Mouse (Mus musculus) MEL (cell line): ENCODE data around the gene Ccdc40. TPM values are rescaled to one million over a fixed set of nuclear protein-coding genes. Genes with fewer than 3 reads are reported as not detected.

ENCODE experiments used
- DNase-seq: peaks from one replicate; pipeline ENCODE4 v3.0.0; 2011; ENCODE audit warnings: low read depth, low spot score
- H3K27ac ChIP-seq: 2 replicates; pipeline ENCODE4 v1.5.1; 2012; ENCODE audit warnings: low read depth, mild to moderate bottlenecking, control low read depth, low read length, moderate library complexity; ENCODE audit not compliant: control insufficient read depth
- H3K27me3 ChIP-seq, 2 experiments: fragments of 150-350 bp in 1 of 2; sonication (generic) in 1 of 2; 2 replicates each; pipeline ENCODE4 v1.6.1; 2012; ENCODE audit warnings: low read length in 2 of 2, mild to moderate bottlenecking in 2 of 2, improper control_type of control experiment in 1 of 2, moderate library complexity in 1 of 2; ENCODE audit not compliant: insufficient read depth in 2 of 2, control insufficient read depth in 1 of 2
- H3K36me3 ChIP-seq, 2 experiments: 2 replicates each; pipeline ENCODE4 v1.6.1; 2012 to 2014; ENCODE audit warnings: low read length in 2 of 2, improper control_type of control experiment in 1 of 2, inconsistent platforms in 1 of 2, mild to moderate bottlenecking in 1 of 2; ENCODE audit not compliant: insufficient read depth in 2 of 2, control insufficient read depth in 1 of 2
- H3K4me1 ChIP-seq, 2 experiments: fragments of 150-350 bp in 1 of 2; sonication (generic) in 1 of 2; 2 replicates each; pipeline ENCODE4 v1.6.1; 2012; ENCODE audit warnings: low read length in 2 of 2, improper control_type of control experiment in 1 of 2, mild to moderate bottlenecking in 1 of 2; ENCODE audit not compliant: insufficient read depth in 2 of 2, control insufficient read depth in 1 of 2
- H3K4me3 ChIP-seq, 2 experiments: fragments of 150-350 bp in 1 of 2; sonication (generic) in 1 of 2; 2 replicates each; pipeline ENCODE4 v1.5.1; 2012; ENCODE audit warnings: low read depth in 2 of 2, low read length in 2 of 2, mild to moderate bottlenecking in 2 of 2, moderate library complexity in 2 of 2, control low read depth in 1 of 2, improper control_type of control experiment in 1 of 2; ENCODE audit not compliant: control insufficient read depth in 1 of 2, insufficient read depth in 1 of 2
- H3K79me2 ChIP-seq: 2 replicates; pipeline ENCODE4 v1.6.1; 2012; ENCODE audit warnings: mild to moderate bottlenecking, low read length, moderate library complexity; ENCODE audit not compliant: control insufficient read depth, poor library complexity, insufficient read depth
- H3K9ac ChIP-seq: 2 replicates; pipeline ENCODE4 v1.6.1; 2012; ENCODE audit warnings: low read depth, mild to moderate bottlenecking, control low read depth, low read length, moderate library complexity; ENCODE audit not compliant: control insufficient read depth, poor library complexity, severe bottlenecking
- H3K9me3 ChIP-seq: fragments of 150-350 bp; sonication (generic); replicated peaks from 2 replicates; pipeline ENCODE4 v1.6.1; 2012; ENCODE audit warnings: mild to moderate bottlenecking, low read length, improper control_type of control experiment, moderate library complexity; ENCODE audit not compliant: insufficient read depth
- BHLHE40 ChIP-seq: IDR thresholded peaks from 2 replicates; pipeline ENCODE4 v1.6.1; 2012; ENCODE audit warnings: low read depth, mild to moderate bottlenecking, inconsistent platforms, low read length, improper control_type of control experiment, borderline replicate concordance
- CHD1 ChIP-seq: IDR thresholded peaks from 2 replicates; pipeline ENCODE4 v1.6.1; 2012; ENCODE audit warnings: low read depth, mild to moderate bottlenecking, inconsistent platforms, low read length, improper control_type of control experiment
- CHD2 ChIP-seq: IDR thresholded peaks from 2 replicates; pipeline ENCODE4 v1.6.1; 2011; ENCODE audit warnings: low read length, improper control_type of control experiment
- CTCF ChIP-seq, 3 experiments: IDR thresholded peaks in 2 of 3; conservative IDR thresholded peaks in 1 of 3; 2 replicates each; pipeline ENCODE4 v1.5.1; 2011 to 2012; ENCODE audit warnings: low read length in 3 of 3, low read depth in 2 of 3, mild to moderate bottlenecking in 2 of 3, improper control_type of control experiment in 1 of 3, inconsistent platforms in 1 of 3, mixed read lengths in 1 of 3, moderate library complexity in 1 of 3; ENCODE audit not compliant: control insufficient read depth in 1 of 3, insufficient read depth in 1 of 3, poor library complexity in 1 of 3, severe bottlenecking in 1 of 3
- E2F4 ChIP-seq: IDR thresholded peaks from 2 replicates; pipeline ENCODE4 v1.6.1; 2011; ENCODE audit warnings: low read depth, low read length, improper control_type of control experiment, borderline replicate concordance
- EP300 ChIP-seq, 2 experiments: IDR thresholded peaks; 2 replicates each; pipeline ENCODE4 v1.6.1; 2011; ENCODE audit warnings: improper control_type of control experiment in 2 of 2, low read length in 2 of 2, low read depth in 1 of 2, mild to moderate bottlenecking in 1 of 2
- GATA1 ChIP-seq: IDR thresholded peaks from 2 replicates; pipeline ENCODE4 v1.6.1; 2011; ENCODE audit warnings: low read depth, low read length, improper control_type of control experiment
- HCFC1 ChIP-seq: IDR thresholded peaks from 2 replicates; pipeline ENCODE4 v1.6.1; 2012; ENCODE audit warnings: low read depth, mild to moderate bottlenecking, inconsistent platforms, low read length, improper control_type of control experiment, moderate library complexity
- KAT2A ChIP-seq: conservative IDR thresholded peaks from 2 replicates; pipeline ENCODE4 v1.6.1; 2012; ENCODE audit warnings: low read depth, low read length, improper control_type of control experiment, inconsistent platforms
- MAX ChIP-seq: IDR thresholded peaks from 2 replicates; pipeline ENCODE4 v1.6.1; 2011; ENCODE audit warnings: low read length, improper control_type of control experiment
- MEF2A ChIP-seq: IDR thresholded peaks from 2 replicates; pipeline ENCODE4 v1.6.1; 2014; ENCODE audit warnings: low read depth, mild to moderate bottlenecking, inconsistent platforms, low read length, improper control_type of control experiment; ENCODE audit not compliant: poor library complexity, insufficient replicate concordance, severe bottlenecking; ENCODE audit errors: extremely low read depth
- MYB ChIP-seq: IDR thresholded peaks from 2 replicates; pipeline ENCODE4 v1.6.1; 2011; ENCODE audit warnings: mild to moderate bottlenecking, low read depth, low read length, improper control_type of control experiment
- NELFE ChIP-seq: IDR thresholded peaks from 2 replicates; pipeline ENCODE4 v1.6.1; 2011; ENCODE audit warnings: low read depth, low read length, improper control_type of control experiment
- NRF1 ChIP-seq: IDR thresholded peaks from 2 replicates; pipeline ENCODE4 v1.6.1; 2014; ENCODE audit warnings: low read depth, mild to moderate bottlenecking, inconsistent platforms, low read length, improper control_type of control experiment, moderate library complexity; ENCODE audit not compliant: poor library complexity, insufficient read depth, severe bottlenecking
- POLR2AphosphoS2 ChIP-seq: IDR thresholded peaks from 2 replicates; pipeline ENCODE4 v1.6.1; 2011; ENCODE audit warnings: low read length, improper control_type of control experiment
- RCOR1 ChIP-seq: IDR thresholded peaks from 2 replicates; pipeline ENCODE4 v1.6.1; 2012; ENCODE audit warnings: low read depth, mild to moderate bottlenecking, inconsistent platforms, low read length, improper control_type of control experiment
- SIN3A ChIP-seq: IDR thresholded peaks from 2 replicates; pipeline ENCODE4 v1.6.1; 2012; ENCODE audit warnings: low read length, improper control_type of control experiment, inconsistent platforms
- SMC3 ChIP-seq: IDR thresholded peaks from 2 replicates; pipeline ENCODE4 v1.6.1; 2011; ENCODE audit warnings: low read depth, low read length, improper control_type of control experiment
- USF1 ChIP-seq: IDR thresholded peaks from 2 replicates; pipeline ENCODE4 v1.6.1; 2014; ENCODE audit warnings: low read depth, mild to moderate bottlenecking, inconsistent platforms, low read length, improper control_type of control experiment, moderate library complexity
- USF2 ChIP-seq, 2 experiments: IDR thresholded peaks; 2 replicates each; pipeline ENCODE4 v1.6.1; 2011 to 2012; ENCODE audit warnings: improper control_type of control experiment in 2 of 2, low read length in 2 of 2, borderline replicate concordance in 1 of 2, inconsistent platforms in 1 of 2, low read depth in 1 of 2, mild to moderate bottlenecking in 1 of 2; ENCODE audit not compliant: insufficient read depth in 1 of 2
- ZKSCAN1 ChIP-seq: IDR thresholded peaks from 2 replicates; pipeline ENCODE4 v1.6.1; 2012; ENCODE audit warnings: low read depth, mild to moderate bottlenecking, inconsistent platforms, low read length, improper control_type of control experiment, moderate library complexity
- ZMIZ1 ChIP-seq: IDR thresholded peaks from 2 replicates; pipeline ENCODE4 v1.6.1; 2012; ENCODE audit warnings: low read depth, mild to moderate bottlenecking, inconsistent platforms, low read length, improper control_type of control experiment, moderate library complexity
- ZNF384 ChIP-seq: IDR thresholded peaks from 2 replicates; pipeline ENCODE4 v1.6.1; 2012; ENCODE audit warnings: low read depth, mild to moderate bottlenecking, inconsistent platforms, low read length, improper control_type of control experiment
- polyA plus RNA-seq, 2 experiments: library from polyadenylated mRNA; stranded (reverse) in 1 of 2; unstranded in 1 of 2; fragments of >175 nt in 1 of 2; fragments of >200 nt in 1 of 2; gene quantifications; 2 replicates each; pipeline versions ENCODE4 v1.2.1 to v1.2.4; 2012; ENCODE audit warnings: low replicate concordance in 2 of 2, low read depth in 1 of 2; ENCODE audit not compliant: insufficient read length in 2 of 2, insufficient read depth in 1 of 2, missing spikeins in 1 of 2
- total RNA-seq: library from RNA; depleted of rRNA; stranded (reverse); fragments of 300-350 nt; gene quantifications from 2 replicates; pipeline ENCODE4 v1.2.3, GENCODE M21; 2012

The Ccdc40 gene
- total and polyA plus RNA-seq, 3 experiments, result 0.46 to 1.9 TPM; not detected in 1

- no peak overlapping the region for H3K27ac ChIP-seq
Measured at GRCm38 (mm10) chr11:119273186-119273930, 45.0 kb downstream of the Ccdc40 start.

GRCm38 (mm10) chr11:119281030-119281429 lies 52.7 kb downstream of the Ccdc40 start:
- no peak overlapping the region for H3K9ac ChIP-seq
- no peaks in the 10 kb centered on the region for H3K27me3 ChIP-seq
- H3K79me2 ChIP-seq, result no peaks in the 10 kb centered on the region
- TF ChIP-seq CHD2, result no peak
- TF ChIP-seq ZMIZ1, result no peak
- TF ChIP-seq EP300 (IDR thresholded peaks at IDR 0.05; ENCODE audit: low read depth in 1 of 2, low read length in 2 of 2), result no peak
- no peak for TF ChIP-seq E2F4
- no peak for TF ChIP-seq BHLHE40
- TF ChIP-seq MYB, result no peak
- no peak for TF ChIP-seq ZKSCAN1
- TF ChIP-seq USF1, result no peak
- no peaks in the 10 kb centered on the region for H3K9me3 ChIP-seq
- no peak overlapping the region for H3K4me3 ChIP-seq
- peaks cover 0 to 2% of the 10 kb centered on the region in 2 experiments; a peak in 1 of 4 replicates for H3K36me3 ChIP-seq
- no peaks in the 10 kb centered on the region for H3K4me1 ChIP-seq
- no peak overlapping the region for H3K27ac ChIP-seq
- no peak for DNase-seq

More at GRCm38 (mm10) chr11:119273186-119273930, 45.0 kb downstream of the Ccdc40 start:
- H3K4me1 ChIP-seq, result peaks cover 3 to 11% of the 10 kb centered on the region in 2 experiments
- peaks cover 1% of the 10 kb centered on the region for H3K79me2 ChIP-seq
- peak; percentile 46 for DNase-seq
- peaks cover 0 to 4% of the 10 kb centered on the region in 2 experiments; a peak in 2 of 4 replicates for H3K36me3 ChIP-seq
- H3K9ac ChIP-seq, result no peak overlapping the region
- no peaks in the 10 kb centered on the region for H3K9me3 ChIP-seq
- no peak overlapping the region for H3K4me3 ChIP-seq
- no peak for TF ChIP-seq ZNF384
- TF ChIP-seq CTCF (IDR thresholded peaks at IDR 0.05 in 2 of 3, conservative IDR thresholded peaks at IDR 0.05 in 1 of 3; ENCODE audit: control insufficient read depth in 1 of 3, insufficient read depth in 1 of 3, low read depth in 2 of 3, low read length in 3 of 3, poor library complexity in 1 of 3, severe bottlenecking in 1 of 3), result peak; percentile 59 to 81 (median 68)
- TF ChIP-seq HCFC1, result no peak
- H3K27me3 ChIP-seq, result no peaks in the 10 kb centered on the region

DNA sequence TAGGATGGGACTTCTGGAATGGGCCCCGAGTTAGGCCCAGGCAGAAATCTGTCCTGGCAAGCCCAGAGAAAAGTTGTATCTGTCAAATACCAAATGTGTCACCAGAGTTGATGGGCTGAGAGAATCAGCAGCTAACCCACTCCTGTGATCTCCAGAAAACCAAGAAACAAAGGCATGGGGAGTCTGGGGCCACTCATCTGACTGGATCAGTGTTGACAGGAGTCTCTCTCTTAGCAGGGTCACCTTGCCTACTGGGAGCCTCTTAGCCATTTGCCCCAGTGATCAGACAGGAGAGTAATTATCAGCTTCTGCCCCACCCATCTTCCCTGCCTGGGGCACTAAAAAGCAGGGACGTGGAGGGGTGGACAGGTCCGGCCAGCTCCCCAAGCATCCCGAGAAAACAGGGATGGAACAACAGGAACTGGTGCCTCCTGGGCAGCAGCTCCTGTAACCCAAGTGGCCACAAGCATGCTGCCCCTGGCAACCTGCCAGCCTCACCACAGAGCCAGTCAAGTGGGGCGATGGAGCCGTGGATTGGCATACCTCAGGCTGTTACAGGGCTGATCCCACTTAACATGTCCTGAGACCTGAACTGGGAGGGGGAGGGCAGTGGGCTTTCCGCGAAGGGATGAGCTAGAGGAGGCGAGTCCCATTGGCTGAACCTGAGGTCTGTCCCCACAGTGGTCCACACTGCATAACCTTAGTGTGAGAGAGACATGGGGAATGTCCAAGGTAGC lies 57.6 kb downstream of the Ccdc40 start:
- Histone ChIP-seq H3K9ac (no peak overlapping the region), H3K36me3 (peaks cover 0 to 14% of the 10 kb centered on the region in 2 experiments; a peak in 2 of 4 replicates), H3K4me1 (no peaks in the 10 kb centered on the region), H3K4me3 (no peak overlapping the region), H3K27me3 (no peaks in the 10 kb centered on the region), H3K79me2 (no peaks in the 10 kb centered on the region), H3K9me3 (no peaks in the 10 kb centered on the region), H3K27ac (no peak overlapping the region)
- TF ChIP-seq CHD2 (no peak), KAT2A (no peak), HCFC1 (no peak), SIN3A (no peak), GATA1 (no peak), SMC3 (no peak), MEF2A (no peak), MAX (no peak), ZNF384 (no peak), NRF1 (no peak), NELFE (no peak), CHD1 (no peak), RCOR1 (no peak), USF2 (IDR thresholded peaks at IDR 0.05; ENCODE audit: borderline replicate concordance in 1 of 2, insufficient read depth in 1 of 2, low read depth in 1 of 2, low read length in 2 of 2) (no peak), POLR2AphosphoS2 (no peak)
- no peak for DNase-seq
